Mouse (Mus musculus) E14TG2a.4 (cell line): ENCODE measurements at regions not wholly inside any gene's neighbourhood (a gene's known extent, or its start where the extent isn't known, plus 50 kb on each side); places are given as distances from the start of the nearest gene placed in this dataset.

Experiments used
- CTCF ChIP-seq: conservative IDR thresholded peaks from 2 replicates; pipeline ENCODE4 v1.5.1; 2014; ENCODE audit warnings: low read length
- NANOG ChIP-seq: IDR thresholded peaks from 2 replicates; pipeline ENCODE4 v1.6.1; 2014; ENCODE audit warnings: borderline replicate concordance, low read length, mixed read lengths

DNA sequence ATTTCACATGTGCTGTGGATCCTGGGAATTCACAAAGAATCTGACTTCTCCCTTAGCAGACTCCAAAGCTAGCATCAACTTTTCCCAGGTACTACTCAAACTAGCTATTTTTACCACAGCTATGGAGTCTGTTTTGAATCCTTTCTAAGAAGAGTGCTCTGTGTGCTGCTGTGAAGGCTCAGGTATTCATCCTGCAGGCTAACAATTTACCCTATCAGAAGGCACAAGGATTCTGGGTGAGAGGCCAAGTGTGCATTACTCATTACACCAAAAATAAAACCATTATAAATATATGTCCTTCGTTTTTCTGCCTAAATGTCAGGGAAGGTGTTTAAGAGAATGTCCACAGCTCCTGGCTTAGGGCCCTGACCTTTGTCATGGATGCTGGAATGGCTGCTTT is 353.2 kb upstream of the Negr1 start:
- no peak for TF ChIP-seq CTCF
- TF ChIP-seq NANOG, result no peak
